9 mouse cellular contexts compared by ENCODE assay signal in genomic region chr14:25718471-25718870, GRCm38 (mm10). TPM values are rescaled to one million over a fixed set of nuclear protein-coding genes. Genes with fewer than 3 reads are reported as not detected.
DNase-seq lines count a peak whose midpoint lies in the region; ATAC-seq lines count a peak whose summit lies in the region.
"Had no signal": no experiment of that assay in that cellular context is flagged by ENCODE, and none has a peak within 500 bp of the region (broad histone marks: within the 10 kb centered on the region; RNA-seq: fewer than 3 reads in every experiment).

No protein-coding gene starts in this region.

- no peaks in the 10 kb centered on the region for H3K27me3 ChIP-seq in midbrain, embryonic 10.5 days (ENCODE audit: low read depth, poor library complexity, severe bottlenecking)
- H3K27me3 ChIP-seq in midbrain, embryonic 11.5 days (ENCODE audit: control insufficient read depth, insufficient read depth, low read length): no peaks in the 10 kb centered on the region
- H3K27me3 ChIP-seq in stomach, embryonic 16.5 days (ENCODE audit: control insufficient read depth, insufficient read depth, low read length): no peaks in the 10 kb centered on the region
- H3K27me3 ChIP-seq: liver, embryonic 13.5 days had no signal

- DNase-seq in midbrain, embryonic 10.5 days (ENCODE audit: low spot score): peak; percentile 39
- no peak for DNase-seq in midbrain, embryonic 11.5 days (ENCODE audit: low spot score, missing footprints)
- peak; percentile 68 for DNase-seq in forelimb bud, embryonic 11.5 days (ENCODE audit: low read depth, low spot score)
- DNase-seq in kidney, postnatal 14 days: peak; percentile 82
- no peak for DNase-seq in layer of hippocampus, adult 18-20 months (ENCODE audit: low spot score in 2 of 2)
- no peak for DNase-seq in right cerebral cortex, postnatal 14 days
- DNase-seq: liver, embryonic 13.5 days had no signal

- ATAC-seq in midbrain, embryonic 11.5 days (ENCODE audit: low FRiP score): no peak
- ATAC-seq in stomach, embryonic 16.5 days (ENCODE audit: insufficient read depth, low FRiP score): peak; percentile 84
- no peak for ATAC-seq in megakaryocyte-erythroid progenitor cell, adult 5-6 weeks (replicated peaks; ENCODE audit: low FRiP score, low TSS enrichment, poor library complexity, severe bottlenecking)

- WGBS in midbrain, embryonic 10.5 days: 4% methylated on average over 2 of the region's 2 CpGs
- 0% methylated on average over 2 of the region's 2 CpGs for WGBS in midbrain, embryonic 11.5 days
- WGBS in stomach, embryonic 16.5 days: 2% methylated on average over 2 of the region's 2 CpGs

- H3K9me3 ChIP-seq in midbrain, embryonic 10.5 days (replicated peaks): no peaks in the 10 kb centered on the region
- H3K9me3 ChIP-seq in midbrain, embryonic 11.5 days (ENCODE audit: control insufficient read depth, low read length): no peaks in the 10 kb centered on the region
- no peaks in the 10 kb centered on the region for H3K9me3 ChIP-seq in stomach, embryonic 16.5 days (replicated peaks; ENCODE audit: control insufficient read depth, low read length)
- H3K9me3 ChIP-seq: liver, embryonic 13.5 days had no signal

- H3K27ac ChIP-seq in midbrain, embryonic 10.5 days (replicated peaks): peak overlapping the region; percentile 69
- no peak overlapping the region for H3K27ac ChIP-seq in midbrain, embryonic 11.5 days (ENCODE audit: low read depth, low read length)
- H3K27ac ChIP-seq in stomach, embryonic 16.5 days (ENCODE audit: low read length): peak overlapping the region; percentile 86
- H3K27ac ChIP-seq: liver, embryonic 13.5 days had no signal

- no peak overlapping the region for H3K4me2 ChIP-seq in midbrain, embryonic 11.5 days
- H3K4me2 ChIP-seq in stomach, embryonic 16.5 days (ENCODE audit: low read depth, low read length): no peak overlapping the region
- H3K4me2 ChIP-seq: liver, embryonic 13.5 days had no signal

- H3K36me3 ChIP-seq in midbrain, embryonic 10.5 days: no peaks in the 10 kb centered on the region
- H3K36me3 ChIP-seq in midbrain, embryonic 11.5 days (ENCODE audit: control insufficient read depth, insufficient read depth, low read length): no peaks in the 10 kb centered on the region
- H3K36me3 ChIP-seq in stomach, embryonic 16.5 days (ENCODE audit: control insufficient read depth, insufficient read depth, low read length): peaks cover 10% of the 10 kb centered on the region; the same call in 1 of the 2 replicates

- no peak overlapping the region for H3K9ac ChIP-seq in midbrain, embryonic 11.5 days (ENCODE audit: low read length)
- no peak overlapping the region; the same call in 1 of the 2 replicates for H3K9ac ChIP-seq in stomach, embryonic 16.5 days (ENCODE audit: low read length)
- H3K9ac ChIP-seq: liver, embryonic 13.5 days had no signal

- H3K4me1 ChIP-seq in midbrain, embryonic 10.5 days: peaks cover 27% of the 10 kb centered on the region
- peaks cover 2% of the 10 kb centered on the region; the same call in 1 of the 2 replicates for H3K4me1 ChIP-seq in midbrain, embryonic 11.5 days (ENCODE audit: control insufficient read depth, insufficient read depth, low read length)
- H3K4me1 ChIP-seq in stomach, embryonic 16.5 days (ENCODE audit: control insufficient read depth, insufficient read depth, low read length): peaks cover 26% of the 10 kb centered on the region

- no peak overlapping the region for H3K4me3 ChIP-seq in midbrain, embryonic 10.5 days
- H3K4me3 ChIP-seq in midbrain, embryonic 11.5 days (ENCODE audit: low read depth, low read length): no peak overlapping the region
- no peak overlapping the region for H3K4me3 ChIP-seq in stomach, embryonic 16.5 days (replicated peaks; ENCODE audit: low read length)
- H3K4me3 ChIP-seq: liver, embryonic 13.5 days had no signal

RNA-seq across cellular contexts. Expression of gene Ppif, which starts 24.5 kb away (rescaled TPM):
- 54.7 and 56.1 TPM in 2 replicates for polyA plus RNA-seq in midbrain, embryonic 10.5 days (2016; fragmentation: Nextera tagmentation; extraction: Ambion mirVana)
- polyA plus RNA-seq in midbrain, embryonic 11.5 days (2014; fragmentation: Nextera tagmentation; extraction: Ambion mirVana): 36.2 and 37.4 TPM in 2 replicates
- 47.7 and 69.3 TPM in 2 replicates for polyA plus RNA-seq in stomach, embryonic 16.5 days (2015; fragmentation: Nextera tagmentation; extraction: Ambion mirVana)
- total RNA-seq in layer of hippocampus, adult 18-20 months (2021): 10 to 100 TPM; 26.8 to 30.1 TPM
- 142 and 159 TPM in 2 replicates for total RNA-seq in megakaryocyte-erythroid progenitor cell, adult 5-6 weeks (2014; fragmentation: Nextera tagmentation)
- total RNA-seq in megakaryocyte-erythroid progenitor cell, adult 5-6 weeks (2017): 42.9 and 55.8 TPM in 2 replicates

RNA-seq across cellular contexts. Expression of gene Zcchc24, which starts 50.4 kb away (rescaled TPM):
- polyA plus RNA-seq in midbrain, embryonic 10.5 days (2016; fragmentation: Nextera tagmentation; extraction: Ambion mirVana): 6.4 and 9.9 TPM in 2 replicates
- polyA plus RNA-seq in midbrain, embryonic 11.5 days (2014; fragmentation: Nextera tagmentation; extraction: Ambion mirVana): 10.1 and 11.4 TPM in 2 replicates
- polyA plus RNA-seq in stomach, embryonic 16.5 days (2015; fragmentation: Nextera tagmentation; extraction: Ambion mirVana): 15.3 and 17.1 TPM in 2 replicates
- total RNA-seq in layer of hippocampus, adult 18-20 months (2021): 10 to 100 TPM; 61.8 to 65.7 TPM
- 1.3 and 1.4 TPM in 2 replicates for total RNA-seq in megakaryocyte-erythroid progenitor cell, adult 5-6 weeks (2014; fragmentation: Nextera tagmentation)
- total RNA-seq in megakaryocyte-erythroid progenitor cell, adult 5-6 weeks (2017): 0.91 and 1.4 TPM in 2 replicates

Comparison
In these comparisons a context has a peak if more than half of its experiments do, and no peak if none do; other contexts are left out.
1. DNase-seq: peak in midbrain, embryonic 10.5 days (single experiment), forelimb bud, embryonic 11.5 days (single experiment) and kidney, postnatal 14 days (single experiment); none in midbrain, embryonic 11.5 days (single experiment), layer of hippocampus, adult 18-20 months (0 of 2) and right cerebral cortex, postnatal 14 days (single experiment).